Mouse (Mus musculus) MEL-GATA-1-ER (cell line): ENCODE measurements around the gene Lactbl1.

ENCODE experiments used
- DNase-seq: peaks from one replicate; pipeline ENCODE4 v3.0.0-alpha.2; 2012; ENCODE audit warnings: low read depth; ENCODE audit errors: extremely low read depth

Lactbl1 gene

GRCm38 (mm10) chr4:136636511-136636910 lies 14.1 kb downstream of the Lactbl1 start:
- DNase-seq: no peak

GRCm38 (mm10) chr4:136636983-136637562 lies 14.7 kb downstream of the Lactbl1 start:
- no peak for DNase-seq

GRCm38 (mm10) chr4:136637563-136638229 lies 15.3 kb downstream of the Lactbl1 start:
- DNase-seq: no peak

GRCm38 (mm10) chr4:136638230-136638750 lies 15.9 kb downstream of the Lactbl1 start:
- DNase-seq: no peak

- DNase-seq: no peak
Observed at GRCm38 (mm10) chr4:136638890-136639289, 16.5 kb downstream of the Lactbl1 start.

- peak; percentile 62 for DNase-seq
Observed at GRCm38 (mm10) chr4:136648922-136649479, 26.6 kb downstream of the Lactbl1 start.

- no peak for DNase-seq
Observed at GRCm38 (mm10) chr4:136649480-136650196, 27.2 kb downstream of the Lactbl1 start.

- DNase-seq: no peak
Observed at GRCm38 (mm10) chr4:136650261-136650660, 27.8 kb downstream of the Lactbl1 start.

- DNase-seq: peak; percentile 67
Observed at GRCm38 (mm10) chr4:136651357-136651811, 29.0 kb downstream of the Lactbl1 start.

- DNase-seq: no peak
Observed at GRCm38 (mm10) chr4:136651882-136652527, 29.6 kb downstream of the Lactbl1 start.

GRCm38 (mm10) chr4:136652528-136652910 lies 30.1 kb downstream of the Lactbl1 start:
- DNase-seq: peak; percentile 39

GRCm38 (mm10) chr4:136653019-136653418 lies 30.6 kb downstream of the Lactbl1 start:
- peak; percentile 97 for DNase-seq

GRCm38 (mm10) chr4:136653692-136654234 lies 31.3 kb downstream of the Lactbl1 start:
- peak; percentile 48 for DNase-seq

GRCm38 (mm10) chr4:136657914-136658313 lies 35.5 kb downstream of the Lactbl1 start:
- DNase-seq: peak; percentile 81

GRCm38 (mm10) chr4:136665068-136665467 lies 42.6 kb downstream of the Lactbl1 start:
- no peak for DNase-seq

- no peak for DNase-seq
Observed at GRCm38 (mm10) chr4:136666002-136666401, 43.6 kb downstream of the Lactbl1 start.

- DNase-seq: no peak
Observed at GRCm38 (mm10) chr4:136667757-136668156, 45.3 kb downstream of the Lactbl1 start.

GRCm38 (mm10) chr4:136672335-136673090 lies 50.1 kb downstream of the Lactbl1 start:
- peak; percentile 69 for DNase-seq

- no peak for DNase-seq
Observed at GRCm38 (mm10) chr4:136675439-136675838, 53.0 kb downstream of the Lactbl1 start.

GRCm38 (mm10) chr4:136678480-136678879 lies 56.1 kb downstream of the Lactbl1 start:
- DNase-seq: peak; percentile 69
